Mouse (Mus musculus) hindbrain, embryonic 14.5 days (tissue): Measurements from ENCODE around the gene Nr2e1. TPM values are rescaled to one million over a fixed set of nuclear protein-coding genes. Genes with fewer than 3 reads are reported as not detected.

Source experiments
- ATAC-seq: fragments of 200-750 bp; cut with Nextera tagmentation; 2 replicates; pipeline ENCODE4 v1.8.0; 2017; ENCODE audit warnings: moderate number of reproducible peaks, mild to moderate bottlenecking, moderate TSS enrichment, moderate library complexity; ENCODE audit not compliant: low FRiP score
- DNase-seq: peaks from one replicate; pipeline ENCODE4 v3.0.0-alpha.2; 2015; ENCODE audit warnings: low spot score
- H3K27ac ChIP-seq: fragments of 300-500 bp; sonication (generic); 2 replicates; pipeline ENCODE4 v1.5.1; 2014; ENCODE audit warnings: mild to moderate bottlenecking, moderate library complexity
- H3K27me3 ChIP-seq: fragments of 300-500 bp; sonication (generic); 2 replicates; pipeline ENCODE4 v1.6.1; 2014; ENCODE audit warnings: mild to moderate bottlenecking, low read length, mixed read lengths; ENCODE audit not compliant: control insufficient read depth, insufficient read depth
- H3K36me3 ChIP-seq: fragments of 300-500 bp; sonication (generic); replicated peaks from 2 replicates; pipeline ENCODE4 v1.6.1; 2014; ENCODE audit not compliant: control insufficient read depth, insufficient read depth
- H3K4me1 ChIP-seq: fragments of 300-500 bp; sonication (generic); replicated peaks from 2 replicates; pipeline ENCODE4 v1.6.1; 2014; ENCODE audit warnings: antibody characterized with exemption, low read length, mixed read lengths; ENCODE audit not compliant: control insufficient read depth, insufficient read depth
- H3K4me2 ChIP-seq: fragments of 300-500 bp; sonication (generic); replicated peaks from 2 replicates; pipeline ENCODE4 v1.6.1; 2014; ENCODE audit warnings: mild to moderate bottlenecking, moderate library complexity
- H3K4me3 ChIP-seq: fragments of 300-500 bp; sonication (generic); replicated peaks from 2 replicates; pipeline ENCODE4 v1.5.1; 2014; ENCODE audit warnings: mild to moderate bottlenecking, low read length
- H3K9ac ChIP-seq: fragments of 300-500 bp; sonication (generic); 2 replicates; pipeline ENCODE4 v1.6.1; 2014
- H3K9me3 ChIP-seq: fragments of 300-500 bp; sonication (generic); 2 replicates; pipeline ENCODE4 v1.6.1; 2016; ENCODE audit warnings: low read length; ENCODE audit not compliant: control insufficient read depth
- WGBS: fragments of 180-500 bp; shearing (Covaris S2); extraction: QIAGEN DNeasy Blood & Tissue Kit; methylation state at CpG from one replicate; pipeline ENCODE4 v1.1.7; 2014; 5-methylcytosine and 5-hydroxymethylcytosine counted together
- polyA plus RNA-seq: library from polyadenylated mRNA; unstranded; fragments of >200 nt; fragmentation: Nextera tagmentation; extraction: Ambion mirVana; gene quantifications from 2 replicates; pipeline ENCODE4 v1.2.1, GENCODE M21; 2014

The Nr2e1 gene
- polyA plus RNA-seq, 1 experiment from 2014 or later, result not detected

DNA sequence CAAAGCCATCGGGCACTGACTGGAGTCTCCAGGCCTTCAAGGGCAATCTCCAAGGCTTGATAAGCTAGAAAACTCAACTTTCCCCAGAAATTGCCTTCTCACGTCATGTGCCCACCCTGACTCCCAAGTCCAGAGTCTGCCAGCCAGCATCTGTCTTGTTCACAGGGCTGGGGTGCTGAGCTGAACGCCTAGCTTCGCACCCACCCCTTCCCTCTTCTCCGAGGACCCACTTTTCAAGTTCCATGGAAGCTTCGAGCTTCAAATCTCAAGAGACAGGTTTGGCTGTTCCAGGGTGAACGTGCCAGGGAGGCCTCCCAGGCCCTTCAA is 2.5 kb downstream of the Nr2e1 start:
- Histone ChIP-seq H3K9ac (no peak overlapping the region), H3K9me3 (no peaks in the 10 kb centered on the region), H3K4me2 (no peak overlapping the region), H3K36me3 (no peaks in the 10 kb centered on the region), H3K27ac (no peak overlapping the region), H3K4me3 (no peak overlapping the region), H3K27me3 (peaks cover 99% of the 10 kb centered on the region), H3K4me1 (peaks cover 17% of the 10 kb centered on the region)
- WGBS, result 2% methylated on average over 7 of the region's 7 CpGs
- DNase-seq (no peak), ATAC-seq (no peak)

DNA sequence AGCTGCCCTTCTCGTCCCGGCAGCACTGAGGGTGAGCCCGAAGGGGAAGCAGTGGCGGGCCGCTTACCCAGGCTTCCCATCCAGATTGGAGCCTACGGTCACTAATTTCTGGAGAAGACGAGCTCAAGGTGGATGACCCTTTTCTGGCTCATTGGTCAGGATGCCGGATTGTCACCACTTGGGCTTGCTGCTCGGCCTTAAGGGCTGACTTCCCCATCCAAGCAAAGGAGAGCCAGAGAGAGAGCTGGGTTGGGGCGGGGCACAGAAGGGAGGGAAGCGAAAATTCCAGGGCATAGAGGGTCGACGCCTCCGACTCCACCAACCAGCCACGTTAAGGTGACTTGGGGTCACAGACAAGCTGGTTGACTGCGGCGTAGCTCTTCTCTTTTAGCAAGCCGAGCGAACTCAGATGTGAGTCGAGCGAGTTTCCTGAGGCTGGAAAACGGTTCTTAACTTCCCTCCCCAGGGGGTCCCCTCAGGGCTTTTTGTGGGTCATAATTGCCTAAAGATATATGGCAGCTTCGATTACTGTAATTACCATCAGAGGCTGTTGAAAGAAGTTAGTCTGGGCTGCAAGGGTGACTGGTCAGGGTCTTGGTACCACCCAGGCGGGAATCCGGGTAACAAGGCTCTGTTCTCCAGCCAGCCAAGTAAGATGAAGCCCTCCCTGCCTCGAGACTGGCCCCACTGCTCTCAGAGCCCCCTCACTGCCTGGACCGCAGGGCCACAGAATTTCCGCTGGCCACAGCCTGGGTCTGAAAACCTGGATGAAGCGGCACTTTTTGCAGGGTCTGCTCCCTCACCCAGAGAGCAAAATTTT is 3.1 kb downstream of the Nr2e1 start:
- DNase-seq, result no peak
- Histone ChIP-seq H3K4me2 (peak overlapping the region; percentile 15; the same call in 1 of the 2 replicates), H3K27me3 (peaks cover 99% of the 10 kb centered on the region), H3K4me1 (peaks cover 17% of the 10 kb centered on the region), H3K9ac (no peak overlapping the region), H3K4me3 (0 out of 2 replicates have a peak overlapping the region, but pooled peaks have one; percentile 5), H3K9me3 (no peaks in the 10 kb centered on the region), H3K36me3 (no peaks in the 10 kb centered on the region), H3K27ac (no peak overlapping the region)
- ATAC-seq, result no peak
- 1% methylated on average over 29 of the region's 29 CpGs for WGBS

DNA sequence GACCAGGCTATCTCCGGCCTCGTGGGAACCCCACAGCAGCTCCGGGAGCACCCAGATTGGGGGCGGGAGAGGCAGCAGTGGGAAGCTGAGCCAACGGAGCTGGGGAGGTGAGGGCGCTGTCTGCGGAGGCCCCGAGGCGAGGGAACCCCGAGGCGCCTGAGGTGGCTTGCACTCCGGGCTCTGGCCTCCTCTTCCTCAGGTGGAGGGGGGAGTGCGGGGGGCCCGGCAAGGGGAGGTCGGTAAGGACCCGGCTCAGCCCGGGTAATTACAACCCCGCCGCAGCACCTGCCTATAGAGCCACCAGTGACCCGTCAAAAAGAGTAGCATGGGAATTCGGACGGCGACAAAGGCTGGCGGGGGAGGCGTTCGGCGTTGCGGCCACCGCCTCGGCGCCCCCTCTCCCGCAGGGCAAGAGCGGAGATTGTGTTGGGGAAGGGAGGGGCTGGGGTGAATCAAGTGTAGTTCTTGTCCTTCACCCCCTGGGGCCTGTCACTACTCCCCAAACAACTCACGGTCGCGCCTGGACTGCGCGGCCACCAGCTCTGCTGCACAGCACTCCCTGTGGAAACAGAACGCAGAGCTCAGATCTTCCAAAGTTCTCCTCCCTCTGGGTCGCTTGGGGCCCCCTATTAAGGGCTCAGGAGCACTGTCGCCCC is 3.8 kb downstream of the Nr2e1 start:
- DNase-seq (no peak), ATAC-seq (no peak)
- 0 out of 2 replicates have a peak overlapping the region, but pooled peaks have one; percentile 5 for H3K4me3 ChIP-seq
- 0% methylated on average over 38 of the region's 41 CpGs for WGBS
- H3K36me3 ChIP-seq, result no peaks in the 10 kb centered on the region
- no peaks in the 10 kb centered on the region for H3K9me3 ChIP-seq
- no peak overlapping the region for H3K9ac ChIP-seq
- no peak overlapping the region for H3K27ac ChIP-seq
- peaks cover 17% of the 10 kb centered on the region for H3K4me1 ChIP-seq
- H3K27me3 ChIP-seq, result peaks cover 99% of the 10 kb centered on the region
- peak overlapping the region; percentile 15 for H3K4me2 ChIP-seq

DNA sequence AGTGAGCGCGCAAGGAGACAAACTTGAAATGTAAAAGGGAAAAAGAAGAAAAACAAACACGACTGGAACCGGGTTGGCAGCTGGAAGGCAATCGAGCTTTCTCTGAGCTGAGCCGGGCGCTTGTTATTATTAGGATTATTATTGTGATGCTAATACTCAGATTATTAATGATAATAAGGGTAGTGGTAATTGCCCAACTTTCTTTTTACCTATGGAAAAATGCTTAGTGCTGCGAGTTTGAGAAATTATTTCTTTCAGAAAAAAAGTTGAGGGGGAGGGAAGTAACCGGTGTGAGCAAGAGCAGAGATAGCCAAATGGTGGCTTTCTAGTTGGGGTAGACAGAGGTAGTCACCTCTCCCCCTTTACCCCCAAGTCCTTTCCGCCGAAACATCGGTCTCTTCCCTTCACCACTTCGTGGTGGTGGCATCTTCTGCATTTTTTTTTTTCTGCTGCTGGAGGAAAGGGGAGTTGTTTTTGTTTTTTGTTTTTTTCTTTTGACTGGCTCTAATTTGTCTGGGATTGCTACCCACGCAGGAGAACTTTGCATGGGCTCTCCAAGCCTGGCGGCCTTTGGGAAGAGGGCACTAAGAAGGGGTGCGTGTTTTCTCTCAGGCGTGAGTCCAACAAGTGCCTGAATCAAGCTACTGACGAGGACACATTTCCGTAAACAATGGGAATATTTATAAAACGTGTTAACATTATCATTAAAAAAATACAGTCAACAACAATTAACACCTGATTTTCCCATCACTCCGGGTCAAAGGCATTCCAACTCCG is 4.5 kb downstream of the Nr2e1 start:
- Histone ChIP-seq H3K4me2 (peak overlapping the region; percentile 15; the same call in 1 of the 2 replicates), H3K4me3 (0 out of 2 replicates have a peak overlapping the region, but pooled peaks have one; percentile 5)
- DNase-seq, result no peak

DNA sequence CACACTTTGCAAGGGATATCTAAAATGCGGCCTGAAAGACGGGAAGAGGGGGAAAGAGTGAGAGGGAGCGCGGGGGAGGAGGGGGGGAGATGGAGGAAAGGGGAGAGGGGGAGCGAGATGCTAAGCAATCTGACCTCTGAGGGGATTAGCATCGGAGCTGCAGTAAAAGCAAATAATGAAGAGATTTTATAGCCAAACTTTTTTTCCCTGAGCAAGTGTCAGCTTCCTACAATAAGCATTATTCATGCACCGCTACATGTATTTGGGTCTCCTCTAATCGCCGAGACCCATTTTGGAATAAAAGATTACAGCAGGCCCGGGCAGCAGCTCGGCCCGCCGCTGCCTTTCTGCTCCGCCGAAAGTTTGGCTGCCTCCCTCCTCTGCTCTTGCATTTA is 5.2 kb downstream of the Nr2e1 start:
- Histone ChIP-seq H3K4me3 (no peak overlapping the region), H3K9ac (no peak overlapping the region), H3K4me2 (no peak overlapping the region), H3K27me3 (peaks cover 99% of the 10 kb centered on the region), H3K36me3 (no peaks in the 10 kb centered on the region), H3K27ac (no peak overlapping the region), H3K4me1 (peaks cover 7% of the 10 kb centered on the region; the same call in 1 of the 2 replicates), H3K9me3 (no peaks in the 10 kb centered on the region)
- DNase-seq (no peak), ATAC-seq (no peak)
- WGBS, result under 1% methylated on average over 15 of the region's 15 CpGs

More for the DNA sequence above, 4.5 kb downstream of the Nr2e1 start:
- Histone ChIP-seq H3K27ac (no peak overlapping the region), H3K36me3 (no peaks in the 10 kb centered on the region), H3K9ac (no peak overlapping the region), H3K27me3 (peaks cover 99% of the 10 kb centered on the region), H3K4me1 (peaks cover 10% of the 10 kb centered on the region; the same call in 1 of the 2 replicates), H3K9me3 (no peaks in the 10 kb centered on the region)
- no peak for ATAC-seq
- under 1% methylated on average over 22 of the region's 22 CpGs for WGBS

DNA sequence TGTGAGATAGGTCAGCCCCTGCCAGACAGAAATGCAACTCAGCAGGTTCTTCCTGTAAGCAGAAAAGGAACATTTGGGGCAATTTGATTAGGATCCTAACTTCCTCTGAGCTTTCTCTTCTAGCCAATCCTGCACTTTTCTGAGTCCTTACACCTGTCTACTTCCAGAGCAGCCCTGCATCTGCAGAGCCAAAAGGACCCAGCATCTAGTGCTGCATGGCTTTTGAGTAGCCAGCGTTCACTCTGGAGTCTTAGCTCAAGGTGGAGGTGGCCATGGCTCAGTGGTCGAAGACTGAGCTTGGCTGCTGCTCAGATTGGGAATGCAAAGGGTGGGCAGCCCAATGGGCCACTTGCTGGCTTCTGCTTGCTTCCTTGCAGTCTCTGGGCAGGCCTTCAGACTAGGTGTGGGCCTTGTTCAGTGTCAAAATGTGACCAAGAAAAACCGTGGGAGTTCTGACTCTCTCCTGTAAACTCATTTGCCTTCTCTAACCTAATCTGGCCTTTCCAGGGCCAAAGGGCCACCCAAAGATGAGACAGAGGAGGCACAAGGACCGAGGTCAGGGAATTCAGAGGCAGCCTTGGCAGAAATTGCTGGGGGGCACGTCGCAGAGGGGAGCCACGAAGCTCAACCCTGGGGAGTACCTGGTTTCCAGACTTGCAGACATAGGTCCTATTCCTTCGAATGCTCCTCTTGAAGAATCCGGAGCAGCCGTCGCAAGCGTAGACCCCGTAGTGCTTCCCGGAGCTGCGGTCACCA is 5.7 kb downstream of the Nr2e1 start:
- Histone ChIP-seq H3K4me2 (no peak overlapping the region), H3K27me3 (peaks cover 99% of the 10 kb centered on the region), H3K4me3 (no peak overlapping the region), H3K9ac (no peak overlapping the region), H3K4me1 (peaks cover 10% of the 10 kb centered on the region; the same call in 1 of the 2 replicates), H3K36me3 (no peaks in the 10 kb centered on the region), H3K9me3 (no peaks in the 10 kb centered on the region), H3K27ac (no peak overlapping the region)
- DNase-seq, result no peak
- ATAC-seq, result no peak
- 1% methylated on average over 15 of the region's 15 CpGs for WGBS

DNA sequence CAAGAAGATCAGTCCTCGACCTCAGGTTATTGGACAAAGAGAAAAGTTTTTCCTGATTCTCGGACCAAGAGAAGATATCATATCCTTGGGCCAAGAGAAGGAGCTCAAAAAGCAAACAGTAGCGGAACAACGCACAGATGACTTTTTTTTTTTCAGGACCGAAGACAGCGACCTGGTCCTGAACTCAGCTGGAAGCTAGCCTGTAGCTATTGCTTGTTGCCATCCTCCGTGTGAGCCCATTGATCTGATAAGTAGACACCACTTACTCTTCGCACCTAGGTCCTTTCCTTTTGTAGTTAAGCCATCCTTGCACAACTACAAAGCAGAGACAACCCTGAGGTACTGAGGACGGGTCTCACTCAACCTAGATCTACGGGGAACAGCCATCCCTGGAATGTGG is 8.8 kb downstream of the Nr2e1 start:
- Histone ChIP-seq H3K4me2 (no peak overlapping the region), H3K36me3 (no peaks in the 10 kb centered on the region), H3K4me1 (peaks cover 7% of the 10 kb centered on the region; the same call in 1 of the 2 replicates), H3K27ac (no peak overlapping the region), H3K9ac (no peak overlapping the region), H3K4me3 (no peak overlapping the region), H3K9me3 (no peaks in the 10 kb centered on the region), H3K27me3 (peaks cover 100% of the 10 kb centered on the region)
- ATAC-seq (no peak), DNase-seq (no peak)
- 4% methylated on average over 10 of the region's 10 CpGs for WGBS

DNA sequence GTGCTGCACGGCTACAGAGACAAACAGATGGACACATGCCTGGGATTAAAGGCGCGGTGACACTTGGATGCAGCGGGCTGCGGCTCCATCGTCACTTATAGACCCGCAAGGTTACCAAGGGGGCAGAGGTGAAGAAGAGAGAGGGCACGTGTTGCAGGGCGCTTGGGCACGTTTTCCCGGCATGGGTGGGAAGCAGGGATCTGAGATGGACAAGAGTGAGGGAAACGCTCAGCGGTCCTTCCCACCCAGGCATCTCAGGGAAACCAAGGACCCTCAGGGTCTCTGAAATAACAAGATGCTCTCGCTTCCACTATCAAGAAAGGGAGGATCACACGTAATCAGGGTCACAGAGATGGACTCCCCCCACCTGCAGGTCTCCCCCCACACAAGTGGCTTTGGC is 10.5 kb downstream of the Nr2e1 start:
- Histone ChIP-seq H3K4me1 (0 out of 2 replicates have a peak, but pooled peaks cover 4% of the 10 kb centered on the region), H3K36me3 (no peaks in the 10 kb centered on the region), H3K4me2 (peak overlapping the region; percentile 21), H3K9me3 (no peaks in the 10 kb centered on the region), H3K4me3 (peak overlapping the region; percentile 15; the same call in 1 of the 2 replicates), H3K27ac (no peak overlapping the region), H3K27me3 (peaks cover 99% of the 10 kb centered on the region), H3K9ac (no peak overlapping the region)
- no peak for DNase-seq
- no peak for ATAC-seq
- WGBS, result 1% methylated on average over 15 of the region's 15 CpGs
